Mouse (Mus musculus): Measurements from ENCODE around the gene Ropn1l. TPM values are rescaled to one million over a fixed set of nuclear protein-coding genes. Genes with fewer than 3 reads are reported as not detected.
A peak's percentile ranks its signal among the peaks of the same experiment; 100 is the strongest.

Ropn1l gene
- total and polyA plus RNA-seq, 3 experiments: 0.96 to 1.7 TPM; not detected in 1

GRCm38 (mm10) chr15:31494803-31495202 lies 41.3 kb upstream of the Ropn1l start:
- Histone ChIP-seq H3K9me3 (replicated peaks; ENCODE audit: insufficient read depth, low read length) (no peaks in the 10 kb centered on the region), H3K27me3 (ENCODE audit: control insufficient read depth in 1 of 2, insufficient read depth in 2 of 2, low read length in 2 of 2) (no peaks in the 10 kb centered on the region), H3K4me3 (ENCODE audit: control insufficient read depth in 1 of 2, insufficient read depth in 1 of 2, low read depth in 2 of 2, low read length in 2 of 2) (no peak overlapping the region), H3K79me2 (ENCODE audit: control insufficient read depth, insufficient read depth, low read length, poor library complexity) (no peaks in the 10 kb centered on the region), H3K4me1 (ENCODE audit: control insufficient read depth in 1 of 2, insufficient read depth in 2 of 2, low read length in 2 of 2) (no peaks in the 10 kb centered on the region), H3K9ac (ENCODE audit: control insufficient read depth, low read depth, low read length, poor library complexity, severe bottlenecking) (no peak overlapping the region), H3K36me3 (ENCODE audit: control insufficient read depth in 1 of 2, insufficient read depth in 2 of 2, low read length in 2 of 2) (peaks cover 0 to 61% of the 10 kb centered on the region in 2 experiments; a peak in 2 of 4 replicates), H3K27ac (ENCODE audit: control insufficient read depth, low read depth, low read length) (no peak overlapping the region)
- no peak for DNase-seq (ENCODE audit: low read depth, low spot score)
- TF ChIP-seq ZMIZ1 (IDR thresholded peaks at IDR 0.05; ENCODE audit: low read depth, low read length) (no peak), NELFE (IDR thresholded peaks at IDR 0.05; ENCODE audit: low read depth, low read length) (no peak), USF1 (IDR thresholded peaks at IDR 0.05; ENCODE audit: low read depth, low read length) (no peak), EP300 (IDR thresholded peaks at IDR 0.05; ENCODE audit: low read depth in 1 of 2, low read length in 2 of 2) (no peak), ETS1 (IDR thresholded peaks at IDR 0.05; ENCODE audit: low read depth, low read length) (no peak), E2F4 (IDR thresholded peaks at IDR 0.05; ENCODE audit: borderline replicate concordance, low read depth, low read length) (no peak), MAZ (IDR thresholded peaks at IDR 0.05; ENCODE audit: low read depth, low read length) (no peak)

- no peaks in the 10 kb centered on the region for H3K9me3 ChIP-seq (replicated peaks; ENCODE audit: insufficient read depth, low read length)
- H3K36me3 ChIP-seq (ENCODE audit: control insufficient read depth in 1 of 2, insufficient read depth in 2 of 2, low read length in 2 of 2): peaks cover 0 to 62% of the 10 kb centered on the region in 2 experiments; a peak in 2 of 4 replicates
Measured at GRCm38 (mm10) chr15:31494310-31494709, 40.8 kb upstream of the Ropn1l start.

GRCm38 (mm10) chr15:31487407-31487806 lies 33.9 kb upstream of the Ropn1l start:
- H3K4me3 ChIP-seq (ENCODE audit: control insufficient read depth in 1 of 2, insufficient read depth in 1 of 2, low read depth in 2 of 2, low read length in 2 of 2): no peak overlapping the region
- no peak overlapping the region for H3K27ac ChIP-seq (ENCODE audit: control insufficient read depth, low read depth, low read length)
- no peaks in the 10 kb centered on the region for H3K27me3 ChIP-seq (ENCODE audit: control insufficient read depth in 1 of 2, insufficient read depth in 2 of 2, low read length in 2 of 2)
- DNase-seq (ENCODE audit: low read depth, low spot score): no peak
- H3K4me1 ChIP-seq (ENCODE audit: control insufficient read depth in 1 of 2, insufficient read depth in 2 of 2, low read length in 2 of 2): no peaks in the 10 kb centered on the region
- no peaks in the 10 kb centered on the region for H3K79me2 ChIP-seq (ENCODE audit: control insufficient read depth, insufficient read depth, low read length, poor library complexity)
- H3K9me3 ChIP-seq (replicated peaks; ENCODE audit: insufficient read depth, low read length): no peaks in the 10 kb centered on the region
- H3K9ac ChIP-seq (ENCODE audit: control insufficient read depth, low read depth, low read length, poor library complexity, severe bottlenecking): no peak overlapping the region
- TF ChIP-seq USF1 (IDR thresholded peaks at IDR 0.05; ENCODE audit: low read depth, low read length) (no peak), KAT2A (conservative IDR thresholded peaks at IDR 0.05; ENCODE audit: low read depth, low read length) (no peak), CHD1 (IDR thresholded peaks at IDR 0.05; ENCODE audit: low read depth, low read length) (no peak), SMC3 (IDR thresholded peaks at IDR 0.05; ENCODE audit: low read depth, low read length) (no peak), TAL1 (IDR thresholded peaks at IDR 0.05; ENCODE audit: low read length) (no peak), MYB (IDR thresholded peaks at IDR 0.05; ENCODE audit: low read depth, low read length) (no peak), MAFK (IDR thresholded peaks at IDR 0.05; ENCODE audit: borderline replicate concordance, low read depth, low read length) (no peak), ETS1 (IDR thresholded peaks at IDR 0.05; ENCODE audit: low read depth, low read length) (no peak)
- H3K36me3 ChIP-seq (ENCODE audit: control insufficient read depth in 1 of 2, insufficient read depth in 2 of 2, low read length in 2 of 2): peaks cover 0 to 70% of the 10 kb centered on the region in 2 experiments; a peak in 2 of 4 replicates

More at GRCm38 (mm10) chr15:31494310-31494709, 40.8 kb upstream of the Ropn1l start:
- Histone ChIP-seq H3K9ac (ENCODE audit: control insufficient read depth, low read depth, low read length, poor library complexity, severe bottlenecking) (no peak overlapping the region), H3K27ac (ENCODE audit: control insufficient read depth, low read depth, low read length) (no peak overlapping the region), H3K79me2 (ENCODE audit: control insufficient read depth, insufficient read depth, low read length, poor library complexity) (no peaks in the 10 kb centered on the region), H3K27me3 (ENCODE audit: control insufficient read depth in 1 of 2, insufficient read depth in 2 of 2, low read length in 2 of 2) (no peaks in the 10 kb centered on the region), H3K4me1 (ENCODE audit: control insufficient read depth in 1 of 2, insufficient read depth in 2 of 2, low read length in 2 of 2) (no peaks in the 10 kb centered on the region), H3K4me3 (ENCODE audit: control insufficient read depth in 1 of 2, insufficient read depth in 1 of 2, low read depth in 2 of 2, low read length in 2 of 2) (no peak overlapping the region)
- TF ChIP-seq ZC3H11A (IDR thresholded peaks at IDR 0.05; ENCODE audit: low read depth, low read length) (no peak), CTCF (IDR thresholded peaks at IDR 0.05 in 2 of 3, conservative IDR thresholded peaks at IDR 0.05 in 1 of 3; ENCODE audit: control insufficient read depth in 1 of 3, insufficient read depth in 1 of 3, low read depth in 2 of 3, low read length in 3 of 3, poor library complexity in 1 of 3, severe bottlenecking in 1 of 3) (peak in 1 of 3 experiments; percentile 4; a peak in 1 of 6 replicates)
- no peak for DNase-seq (ENCODE audit: low read depth, low spot score)

Measured in MEL (cell line).